Mouse (Mus musculus): ENCODE results near the gene Tmem150a.

DNA sequence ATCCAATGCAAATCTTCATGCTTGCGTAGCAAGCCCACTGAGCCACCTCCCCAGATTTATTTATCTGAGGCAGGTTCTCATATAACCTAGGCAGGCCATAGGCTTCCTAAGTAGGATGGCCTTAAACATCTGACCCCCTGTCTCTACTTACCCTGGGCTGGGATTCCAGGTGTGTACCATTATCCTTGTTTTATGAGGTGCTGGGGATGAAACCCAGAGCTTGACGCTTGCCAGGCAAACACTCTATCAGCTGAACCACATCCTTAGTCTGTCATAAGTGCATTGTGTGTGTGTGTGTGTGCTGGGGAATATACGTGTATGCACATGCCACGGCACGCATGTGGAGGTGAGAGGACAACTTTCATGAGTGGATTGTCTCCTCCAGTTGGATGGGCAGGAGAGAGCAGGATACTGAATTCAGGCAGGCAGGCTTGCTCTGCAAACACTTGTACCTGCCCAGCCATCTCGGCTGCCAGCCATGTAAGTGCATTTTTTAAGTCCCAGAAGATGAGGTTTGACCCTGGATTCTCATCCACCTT lies 33.6 kb downstream of the Tmem150a start:
- no peak for TF ChIP-seq CTCF (IDR thresholded peaks at IDR 0.05; ENCODE audit: borderline replicate concordance, insufficient read depth, low read depth, low read length)
- no peak for TF ChIP-seq POLR2A (IDR thresholded peaks at IDR 0.05; ENCODE audit: borderline replicate concordance, insufficient read depth, low read length)

Data from cerebellum, adult 2 months (tissue).